Mouse (Mus musculus) stomach, postnatal 0 days (tissue): ENCODE data around the gene Gm49383. TPM values are rescaled to one million over a fixed set of nuclear protein-coding genes. Genes with fewer than 3 reads are reported as not detected.

Experiments
- ATAC-seq: fragments of 200-750 bp; cut with Nextera tagmentation; 2 replicates; pipeline ENCODE4 v1.8.0; 2017; ENCODE audit not compliant: low FRiP score, low TSS enrichment
- DNase-seq: peaks from one replicate; pipeline ENCODE4 v3.0.0-alpha.2; 2016; ENCODE audit warnings: low spot score
- H3K27ac ChIP-seq: fragments of 300-500 bp; sonication (generic); replicated peaks from 2 replicates; pipeline ENCODE4 v1.5.1; 2014; ENCODE audit warnings: mild to moderate bottlenecking, control low read depth
- H3K27me3 ChIP-seq: fragments of 300-500 bp; sonication (generic); 2 replicates; pipeline ENCODE4 v1.6.1; 2014; ENCODE audit warnings: low read length; ENCODE audit not compliant: control insufficient read depth, insufficient read depth
- H3K36me3 ChIP-seq: fragments of 300-500 bp; sonication (generic); 2 replicates; pipeline ENCODE4 v1.6.1; 2014; ENCODE audit warnings: low read length, mixed read lengths; ENCODE audit not compliant: control insufficient read depth, insufficient read depth
- H3K4me1 ChIP-seq: fragments of 300-500 bp; sonication (generic); replicated peaks from 2 replicates; pipeline ENCODE4 v1.6.1; 2014; ENCODE audit warnings: antibody characterized with exemption; ENCODE audit not compliant: control insufficient read depth, insufficient read depth
- H3K4me2 ChIP-seq: fragments of 300-500 bp; sonication (generic); replicated peaks from 2 replicates; pipeline ENCODE4 v1.6.1; 2014; ENCODE audit warnings: low read depth, mild to moderate bottlenecking, control low read depth, moderate library complexity
- H3K4me3 ChIP-seq: fragments of 300-500 bp; sonication (generic); 2 replicates; pipeline ENCODE4 v1.5.1; 2014; ENCODE audit warnings: low read depth, low read length, control low read depth
- H3K9ac ChIP-seq: fragments of 300-500 bp; sonication (generic); 2 replicates; pipeline ENCODE4 v1.6.1; 2014; ENCODE audit warnings: mild to moderate bottlenecking, low read length, control low read depth, mixed read lengths
- H3K9me3 ChIP-seq: fragments of 300-500 bp; sonication (generic); 2 replicates; pipeline ENCODE4 v1.6.1; 2016; ENCODE audit warnings: low read length; ENCODE audit not compliant: control insufficient read depth
- CTCF ChIP-seq: IDR thresholded peaks from 2 replicates; pipeline ENCODE4 v1.5.1; 2016; ENCODE audit warnings: antibody characterized with exemption, low read depth, mild to moderate bottlenecking, moderate library complexity
- EP300 ChIP-seq: optimal IDR thresholded peaks from 2 replicates; pipeline ENCODE3; 2016; ENCODE audit warnings: antibody characterized with exemption
- WGBS: fragments of 180-500 bp; shearing (Covaris S2); extraction: QIAGEN DNeasy Blood & Tissue Kit; methylation state at CpG from one replicate; pipeline ENCODE4 v1.1.7; 2014; 5-methylcytosine and 5-hydroxymethylcytosine counted together
- polyA plus RNA-seq: library from polyadenylated mRNA; unstranded; fragments of >200 nt; fragmentation: Nextera tagmentation; extraction: Ambion mirVana; gene quantifications from 2 replicates; pipeline ENCODE4 v1.2.1, GENCODE M21; 2015

The Gm49383 gene
- polyA plus RNA-seq, 1 experiment from 2014 or later = 10.3 TPM

GRCm38 (mm10) chr12:69179371-69179770 lies 17.5 kb downstream of the Gm49383 start:
- Histone ChIP-seq H3K4me1 (no peaks in the 10 kb centered on the region), H3K9me3 (no peaks in the 10 kb centered on the region), H3K4me2 (no peak overlapping the region), H3K27me3 (no peaks in the 10 kb centered on the region), H3K4me3 (no peak overlapping the region), H3K27ac (no peak overlapping the region), H3K9ac (no peak overlapping the region), H3K36me3 (peaks cover 2% of the 10 kb centered on the region; the same call in 1 of the 2 replicates)
- 55% methylated on average over 12 of the region's 12 CpGs for WGBS
- TF ChIP-seq CTCF (no peak), EP300 (no peak)
- DNase-seq = no peak
- no peak for ATAC-seq

GRCm38 (mm10) chr12:69177526-69177925 lies 19.4 kb downstream of the Gm49383 start:
- Histone ChIP-seq H3K27ac (no peak overlapping the region), H3K4me2 (no peak overlapping the region), H3K4me1 (no peaks in the 10 kb centered on the region), H3K27me3 (no peaks in the 10 kb centered on the region), H3K4me3 (no peak overlapping the region), H3K9me3 (no peaks in the 10 kb centered on the region), H3K36me3 (peaks cover 2% of the 10 kb centered on the region; the same call in 1 of the 2 replicates), H3K9ac (no peak overlapping the region)
- 84% methylated on average over 3 of the region's 3 CpGs for WGBS
- no peak for TF ChIP-seq CTCF
- TF ChIP-seq EP300 = no peak
- DNase-seq = no peak
- ATAC-seq = no peak

GRCm38 (mm10) chr12:69175975-69176374 lies 20.9 kb downstream of the Gm49383 start:
- Histone ChIP-seq H3K27ac (no peak overlapping the region), H3K9ac (no peak overlapping the region), H3K4me3 (no peak overlapping the region), H3K27me3 (no peaks in the 10 kb centered on the region), H3K36me3 (no peaks in the 10 kb centered on the region), H3K4me2 (no peak overlapping the region), H3K4me1 (no peaks in the 10 kb centered on the region), H3K9me3 (no peaks in the 10 kb centered on the region)
- DNase-seq (no peak), ATAC-seq (peak; percentile 78)
- WGBS = 80% methylated on average over 3 of the region's 3 CpGs
- TF ChIP-seq EP300 (no peak), CTCF (no peak)

GRCm38 (mm10) chr12:69171307-69171706 lies 25.6 kb downstream of the Gm49383 start:
- no peaks in the 10 kb centered on the region for H3K4me1 ChIP-seq
- no peaks in the 10 kb centered on the region for H3K27me3 ChIP-seq
- DNase-seq (no peak), ATAC-seq (no peak)
- no peak overlapping the region for H3K4me2 ChIP-seq
- WGBS = 91% methylated on average over 2 of the region's 2 CpGs
- H3K9me3 ChIP-seq = no peaks in the 10 kb centered on the region
- H3K4me3 ChIP-seq = no peak overlapping the region
- TF ChIP-seq EP300 (no peak), CTCF (no peak)
- no peaks in the 10 kb centered on the region for H3K36me3 ChIP-seq
- H3K27ac ChIP-seq = no peak overlapping the region
- no peak overlapping the region for H3K9ac ChIP-seq

GRCm38 (mm10) chr12:69168461-69169106 lies 28.3 kb downstream of the Gm49383 start, which contains the start of gene Lrr1:
Gene Lrr1 (plus strand): TSS chr12:69168814.
- DNase-seq (peak; percentile 83), ATAC-seq (peak; percentile 81)
- under 1% methylated on average over 40 of the region's 40 CpGs for WGBS
- Histone ChIP-seq H3K9me3 (no peaks in the 10 kb centered on the region), H3K9ac (peak within 1 kb of the TSS; percentile 61), H3K27me3 (no peaks in the 10 kb centered on the region), H3K4me1 (no peaks in the 10 kb centered on the region), H3K36me3 (no peaks in the 10 kb centered on the region), H3K4me2 (peak within 1 kb of the TSS; percentile 93), H3K4me3 (peak within 1 kb of the TSS; percentile 65), H3K27ac (0 out of 2 replicates have a peak within 1 kb of the TSS, but pooled peaks have one; percentile 31)
- 0 out of 2 replicates have a peak, but pooled peaks have one; percentile 5 for TF ChIP-seq CTCF
- peak; percentile 98 for TF ChIP-seq EP300
